Mouse (Mus musculus): ENCODE data around the gene Dnah6.

GRCm38 (mm10) chr6:73113365-73113764 lies 108.1 kb downstream of the Dnah6 start:
- TF ChIP-seq CTCF (IDR thresholded peaks at IDR 0.05; ENCODE audit: low read depth, low read length) (no peak), TAL1 (conservative IDR thresholded peaks at IDR 0.05; ENCODE audit: low read depth, low read length) (no peak), POLR2AphosphoS5 (IDR thresholded peaks at IDR 0.05; ENCODE audit: insufficient replicate concordance, low read depth, low read length) (no peak), GATA1 (IDR thresholded peaks at IDR 0.05; ENCODE audit: borderline replicate concordance, low read length) (no peak), GATA2 (IDR thresholded peaks at IDR 0.05; ENCODE audit: borderline replicate concordance, low read depth, low read length) (no peak)

All from G1E (cell line).